Mouse (Mus musculus): ENCODE measurements around the gene Zfp157.
A peak's percentile ranks its signal among the peaks of the same experiment; 100 is the strongest.
"Not testable (repeated sequence)": the region's sequence is repeated elsewhere in the genome, so short reads cannot be mapped to it uniquely, and the experiment has no call there.

Gene Zfp157

GRCm38 (mm10) chr5:138441286-138442194, at the start of gene Zfp157:
Gene Zfp157 (plus strand): TSS chr5:138441468.
- peak; percentile 90 to 96 for DNase-seq (ENCODE audit: low spot score in 2 of 2)

DNA sequence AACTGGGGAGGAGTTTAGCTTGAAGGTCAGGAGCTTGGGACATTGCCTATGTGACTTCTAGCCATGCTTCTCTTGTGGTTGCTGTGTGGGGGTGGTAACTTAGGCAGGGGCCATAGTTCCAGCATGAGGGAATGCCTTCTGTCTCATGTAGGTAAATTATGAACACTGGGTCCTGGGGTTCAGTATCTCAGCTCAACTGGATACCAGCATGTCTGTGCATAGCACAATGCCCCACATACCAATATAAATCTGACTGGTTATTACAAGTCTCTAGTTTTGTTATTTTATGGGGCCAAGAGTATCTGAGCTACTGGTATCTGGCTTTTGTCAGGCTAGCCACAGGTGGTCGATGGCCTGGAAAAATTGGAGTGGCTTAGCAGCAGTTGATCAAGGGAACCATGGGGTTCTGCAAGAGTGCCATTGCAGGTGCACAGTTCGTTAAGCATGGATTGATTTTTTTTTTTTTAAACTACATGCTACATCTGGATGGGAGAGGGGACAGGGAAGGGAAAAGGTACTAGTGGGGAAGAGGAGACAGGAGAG, 43.4 kb upstream of the Zfp157 start:
- DNase-seq (ENCODE audit: low spot score in 2 of 2) = no peak

DNA sequence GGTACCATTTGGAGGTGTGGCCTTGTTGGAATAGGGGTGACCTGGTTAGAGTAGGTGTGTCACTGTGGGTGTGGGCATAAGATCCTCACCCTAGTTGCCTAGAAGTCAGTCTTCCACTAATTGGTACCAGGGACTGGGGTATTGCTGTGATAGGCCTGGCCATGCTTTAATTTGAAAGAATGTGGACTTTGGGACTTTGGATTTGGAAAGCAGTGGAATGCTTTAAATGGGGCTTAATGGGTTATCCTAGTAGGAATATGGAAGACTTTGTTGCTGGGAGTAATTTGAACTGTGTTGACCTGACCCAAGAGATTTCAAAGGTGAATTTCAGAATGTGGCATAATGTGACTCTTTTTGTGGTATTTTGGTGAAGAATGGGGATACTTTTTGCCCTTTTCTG, 40.8 kb upstream of the Zfp157 start:
- DNase-seq (ENCODE audit: low spot score in 2 of 2) = not testable (repeated sequence)

DNA sequence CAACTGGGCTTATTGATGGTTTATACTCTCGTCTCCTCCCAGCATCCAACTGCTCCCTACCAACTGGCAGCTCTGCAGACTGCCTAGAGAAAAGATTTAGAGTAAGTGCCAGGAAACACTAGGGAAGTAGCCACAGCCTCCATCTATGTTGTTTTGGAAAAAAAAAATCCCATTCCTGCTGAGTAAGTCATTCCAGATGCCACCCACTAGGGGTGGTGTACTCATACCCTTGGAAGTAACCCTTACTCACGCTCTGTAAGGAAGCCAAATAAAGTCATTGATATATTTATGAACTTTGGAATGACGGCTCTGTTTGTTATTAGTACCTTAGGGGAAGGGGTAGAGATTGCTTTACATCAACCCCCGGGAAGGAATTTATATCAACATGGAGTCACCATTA, 17.1 kb downstream of the Zfp157 start:
- no peak for DNase-seq (ENCODE audit: low spot score in 2 of 2)

GRCm38 (mm10) chr5:138459107-138459506, 17.8 kb downstream of the Zfp157 start:
- DNase-seq (ENCODE audit: low spot score in 2 of 2) = no peak

GRCm38 (mm10) chr5:138473601-138474000, 32.3 kb downstream of the Zfp157 start:
- peak in 1 of 2 experiments; percentile 6 for DNase-seq (ENCODE audit: low spot score in 2 of 2)

DNA sequence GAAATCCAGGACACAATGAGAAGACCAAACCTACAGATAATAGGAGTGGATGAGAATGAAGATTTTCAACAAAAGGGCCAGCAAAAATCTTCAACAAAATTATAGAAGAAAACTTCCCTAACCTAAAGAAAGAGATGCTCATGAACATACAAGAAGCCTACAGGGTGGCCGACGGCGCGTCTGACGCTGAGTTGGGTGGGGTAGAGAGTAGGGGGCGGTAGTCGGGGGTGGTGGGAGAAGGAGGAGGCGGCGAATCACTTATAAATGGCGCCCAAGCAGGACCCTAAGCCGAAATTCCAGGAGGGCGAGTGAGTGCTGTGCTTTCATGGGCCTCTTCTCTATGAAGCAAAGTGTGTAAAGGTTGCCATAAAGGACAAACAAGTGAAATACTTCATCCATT, 63.3 kb downstream of the Zfp157 start:
- DNase-seq (ENCODE audit: low spot score in 2 of 2) = not testable (repeated sequence)
